Mouse (Mus musculus) left cerebral cortex, adult 18-20 months (tissue): ENCODE measurements around the gene Sycp2l. TPM values are rescaled to one million over a fixed set of nuclear protein-coding genes. Genes with fewer than 3 reads are reported as not detected.
A peak's percentile ranks its signal among the peaks of the same experiment; 100 is the strongest.
"Not testable (repeated sequence)": the region's sequence is repeated elsewhere in the genome, so short reads cannot be mapped to it uniquely, and the experiment has no call there.

Source experiments
- DNase-seq, 2 experiments: peaks; one replicate each; pipeline ENCODE4 v3.0.0; 2021 to 2022; ENCODE audit warnings: low spot score in 2 of 2, mixed read lengths in 1 of 2
- total RNA-seq, 2 experiments: library from RNA; stranded (reverse); gene quantifications; 2 replicates each; pipeline ENCODE4 v1.2.3; 2021

The Sycp2l gene
- total RNA-seq, 2 experiments from 2014 or later, result 0.28 TPM; not detected in 1

DNA sequence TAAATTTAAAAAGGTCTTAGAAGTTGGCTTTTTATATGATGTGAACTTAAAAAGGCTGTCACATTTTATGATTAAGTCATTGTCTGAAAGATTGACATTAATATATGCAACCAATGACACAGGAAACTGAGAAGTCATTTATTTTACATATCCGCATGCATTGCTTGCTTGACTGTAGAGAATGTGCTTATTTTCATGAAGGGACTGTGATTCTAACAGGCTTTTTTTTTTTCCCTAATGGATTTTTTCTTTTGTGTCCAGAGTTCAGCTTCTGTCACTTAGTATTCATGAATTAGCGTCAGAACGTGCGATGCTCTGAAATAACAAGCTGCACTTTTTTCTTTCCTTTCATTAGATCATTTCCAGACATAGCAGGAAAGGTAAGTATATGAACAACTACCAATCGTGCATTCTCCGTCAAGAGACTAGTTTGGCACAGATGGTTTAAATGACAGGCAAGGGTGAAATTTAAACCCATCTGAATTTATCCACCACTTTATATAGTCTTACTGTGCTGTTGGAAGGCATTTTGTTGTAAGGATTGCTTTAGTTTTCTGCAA lies 9.6 kb downstream of the Sycp2l start:
- DNase-seq, result no peak

DNA sequence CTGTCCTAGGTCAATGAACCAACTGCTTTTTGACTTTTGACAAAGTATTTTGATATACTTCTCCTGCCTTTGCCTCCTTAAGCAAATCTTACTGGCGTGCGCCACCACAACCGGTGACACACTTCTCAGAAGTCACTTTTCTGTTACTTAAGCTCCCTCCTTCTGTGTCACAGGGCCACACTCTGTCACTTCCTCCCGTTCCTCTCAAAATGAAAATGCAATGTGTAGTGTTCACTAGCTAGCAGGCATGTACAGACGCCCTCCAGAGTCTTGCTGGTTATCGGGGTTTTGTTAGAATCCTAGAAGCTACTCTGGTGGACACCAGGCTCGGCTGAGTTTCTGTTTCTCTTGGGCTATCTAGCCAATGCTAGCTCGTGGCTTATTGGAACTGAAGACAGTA lies 14.2 kb downstream of the Sycp2l start:
- no peak for DNase-seq

DNA sequence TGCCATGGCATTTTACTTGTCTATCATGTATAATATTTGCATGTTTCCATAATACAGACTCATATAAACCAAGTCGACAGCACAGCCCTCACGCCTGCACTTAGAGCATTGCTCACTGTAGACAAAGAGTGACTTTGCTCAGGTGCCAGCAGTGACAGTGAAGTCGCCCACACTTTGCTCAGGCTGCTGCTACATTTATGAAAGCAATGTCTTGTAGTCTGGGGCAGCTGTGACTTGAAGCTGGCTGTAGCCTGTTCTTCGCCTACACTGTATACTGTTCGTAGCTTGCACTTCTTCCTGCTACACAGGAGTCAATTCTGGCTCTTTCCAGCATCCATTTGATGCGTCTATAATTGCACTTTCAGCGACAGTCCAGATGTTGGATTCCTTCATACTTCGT lies 15.0 kb downstream of the Sycp2l start:
- peak; percentile 13 to 23 for DNase-seq

DNA sequence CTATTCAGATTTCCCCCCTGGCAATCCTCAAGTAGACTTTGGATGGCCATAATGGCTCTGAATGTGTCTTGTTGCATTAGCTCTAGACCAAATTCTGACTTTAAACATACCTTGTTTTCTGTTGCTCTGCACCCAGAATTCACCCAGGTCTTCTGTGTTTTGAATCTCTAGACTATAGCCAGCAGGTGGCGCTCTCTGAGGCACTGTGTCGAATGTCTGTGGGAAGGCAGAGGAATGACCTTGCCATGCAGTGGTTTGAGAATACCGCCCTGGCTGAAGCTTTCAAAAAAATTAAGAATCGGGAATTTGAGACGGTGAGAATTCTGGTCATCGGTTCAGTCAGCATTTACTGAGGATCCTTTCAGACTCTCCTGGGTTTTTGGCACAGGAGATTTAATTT lies 20.8 kb downstream of the Sycp2l start:
- DNase-seq, result peak; percentile 62 to 73

- DNase-seq, result no peak
These were observed 31.4 kb downstream of the Sycp2l start for GRCm38 (mm10) chr13:41145433-41145970.

DNA sequence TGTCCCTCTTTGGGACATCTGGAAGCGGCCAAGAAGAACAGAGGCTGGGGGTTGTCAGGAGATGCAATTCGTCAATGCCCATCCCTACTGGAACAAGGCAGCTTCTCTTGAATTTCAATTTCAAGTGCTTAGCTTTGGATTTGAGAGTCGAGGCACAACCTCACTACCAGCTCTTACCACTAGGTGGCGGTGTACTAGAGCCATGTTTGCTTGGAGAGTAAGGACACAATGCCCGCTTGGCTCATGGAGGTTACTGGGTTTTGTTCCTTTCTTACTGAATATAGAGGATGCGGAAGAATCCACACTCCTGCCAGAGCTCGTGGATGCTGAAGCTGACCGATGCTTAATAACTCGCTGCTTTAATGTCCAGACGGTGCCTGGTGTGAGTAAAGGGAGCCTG lies 32.2 kb downstream of the Sycp2l start:
- peak; percentile 68 to 83 for DNase-seq

GRCm38 (mm10) chr13:41153146-41153545 lies 39.0 kb downstream of the Sycp2l start:
- DNase-seq, result no peak

DNA sequence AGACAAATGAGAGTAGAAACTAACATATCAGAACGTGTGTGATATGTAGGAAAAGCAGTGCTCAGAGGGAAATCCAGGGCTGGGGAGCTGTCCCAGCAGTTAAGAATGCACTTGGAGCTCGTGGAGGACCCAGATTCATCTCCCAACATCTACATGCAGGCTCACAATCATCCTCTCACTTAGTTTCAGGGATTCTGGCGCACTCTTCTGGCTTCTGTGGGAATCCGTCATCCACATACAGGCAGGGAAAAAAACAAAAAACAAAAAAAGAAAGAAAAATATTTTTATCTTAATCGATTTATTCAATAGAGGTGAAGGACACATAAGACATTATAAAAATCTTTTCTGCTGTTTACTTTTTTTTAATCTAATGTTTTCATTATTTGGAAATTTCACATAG lies 44.3 kb downstream of the Sycp2l start:
- DNase-seq, result no peak

DNA sequence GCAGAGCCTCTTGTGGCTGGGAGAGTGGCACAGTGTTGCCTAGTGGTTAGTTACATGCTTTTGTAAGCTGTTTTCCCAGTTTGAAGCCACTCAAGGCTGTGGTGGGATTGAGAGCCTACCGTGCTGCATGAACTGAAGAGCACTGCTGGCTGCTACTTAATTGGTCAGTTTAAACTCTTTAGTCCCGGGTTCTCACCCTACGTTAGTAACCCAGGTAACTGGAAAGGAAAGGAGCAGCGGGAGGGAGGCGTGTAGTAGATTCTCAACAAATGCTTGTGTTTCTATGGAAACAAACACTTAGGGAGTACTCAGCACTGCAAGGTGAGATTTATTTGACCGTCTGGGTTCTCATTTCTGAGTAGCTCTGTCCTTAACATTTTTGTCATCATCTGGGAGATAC lies 73.8 kb downstream of the Sycp2l start:
- no peak for DNase-seq

DNA sequence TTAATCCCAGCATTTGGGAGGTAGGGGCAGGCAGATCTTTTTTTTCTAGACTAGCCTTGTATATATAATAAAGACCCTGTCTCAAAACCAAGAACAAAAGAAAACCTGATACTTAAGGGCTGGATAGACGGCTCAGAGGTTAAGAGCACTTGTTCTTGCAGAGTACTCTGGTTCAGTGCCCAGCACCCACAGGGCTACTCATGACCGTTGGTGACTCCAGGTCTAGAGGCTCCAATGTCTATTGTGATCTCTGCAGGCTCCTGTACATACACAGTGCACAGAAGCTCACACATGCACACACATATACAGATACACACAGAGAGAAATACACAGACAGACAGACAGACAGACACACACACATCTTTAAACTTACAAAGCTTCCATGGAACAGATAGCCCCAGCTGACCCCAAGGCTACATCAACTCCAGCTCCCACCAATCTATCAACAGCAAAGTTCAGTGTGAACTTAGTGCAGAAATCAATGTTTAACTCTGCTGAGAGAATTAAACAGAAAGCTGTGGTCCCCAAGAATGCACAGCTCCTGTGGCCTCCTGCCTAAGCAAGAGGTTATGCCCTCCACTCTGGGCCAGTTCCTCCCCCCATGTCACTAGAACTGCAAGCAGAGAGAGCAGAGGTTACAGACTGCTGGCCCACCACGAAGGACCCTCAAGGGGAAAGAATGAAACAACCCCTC lies 81.7 kb downstream of the Sycp2l start:
- DNase-seq, result no peak

GRCm38 (mm10) chr13:41200861-41201260 lies 86.8 kb downstream of the Sycp2l start:
- no peak for DNase-seq

DNA sequence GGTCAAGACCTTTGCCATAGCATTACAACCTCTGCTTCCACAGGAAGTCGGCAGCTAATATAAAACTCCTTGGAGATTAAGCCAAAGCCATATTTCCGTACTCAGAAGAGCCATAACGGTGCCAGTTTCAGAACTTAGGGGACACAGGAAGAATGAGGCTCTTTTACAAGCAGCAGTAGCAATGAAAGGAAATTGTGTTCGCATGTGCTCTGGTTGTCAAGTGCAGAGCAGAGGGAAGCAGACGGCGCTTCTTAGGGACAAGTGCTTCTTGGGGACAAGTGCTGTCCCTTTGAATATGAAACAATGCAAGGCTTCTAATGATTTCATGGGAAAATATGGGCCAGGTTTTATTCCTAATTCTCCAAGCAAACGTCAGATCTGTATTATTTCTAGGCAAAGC lies 89.2 kb downstream of the Sycp2l start:
- no peak for DNase-seq

DNA sequence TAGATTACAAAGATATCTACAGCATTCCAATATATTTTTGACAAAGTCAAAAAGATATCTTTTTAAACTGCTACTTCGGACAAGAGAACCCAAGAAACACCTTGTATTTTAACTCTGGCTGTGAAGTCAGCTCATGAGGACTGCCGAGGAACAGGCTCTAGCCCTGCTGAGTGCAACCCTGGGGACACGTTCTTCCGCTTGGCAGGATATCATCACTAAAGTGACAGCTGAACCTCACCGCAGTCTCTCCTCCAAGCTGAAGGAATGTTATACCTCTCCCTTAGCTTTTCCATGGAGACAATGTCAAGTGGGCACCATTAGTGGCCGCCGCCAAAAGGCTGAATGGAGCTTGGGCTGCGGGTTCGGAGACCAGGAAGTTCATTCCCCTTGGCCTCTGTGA lies 89.6 kb downstream of the Sycp2l start:
- DNase-seq, result no peak

DNA sequence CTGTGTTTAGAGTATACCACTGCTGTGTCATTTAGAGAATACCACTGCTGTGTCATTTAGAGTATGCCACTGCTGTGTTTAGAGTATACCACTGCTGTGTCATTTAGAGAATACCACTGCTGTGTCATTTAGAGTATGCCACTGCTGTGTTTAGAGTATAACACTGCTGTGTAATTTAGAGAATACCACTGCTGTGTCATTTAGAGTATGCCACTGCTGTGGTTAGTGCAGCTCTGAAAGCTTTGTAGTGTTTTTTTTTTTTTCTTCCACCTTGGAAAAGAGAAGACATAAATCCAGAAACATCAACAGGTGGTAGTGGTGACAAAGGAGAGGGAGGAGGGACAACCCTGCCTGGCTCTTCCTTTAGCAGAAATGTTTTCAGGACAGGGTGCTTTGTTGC lies 91.5 kb downstream of the Sycp2l start:
- DNase-seq, result not testable (repeated sequence)

DNA sequence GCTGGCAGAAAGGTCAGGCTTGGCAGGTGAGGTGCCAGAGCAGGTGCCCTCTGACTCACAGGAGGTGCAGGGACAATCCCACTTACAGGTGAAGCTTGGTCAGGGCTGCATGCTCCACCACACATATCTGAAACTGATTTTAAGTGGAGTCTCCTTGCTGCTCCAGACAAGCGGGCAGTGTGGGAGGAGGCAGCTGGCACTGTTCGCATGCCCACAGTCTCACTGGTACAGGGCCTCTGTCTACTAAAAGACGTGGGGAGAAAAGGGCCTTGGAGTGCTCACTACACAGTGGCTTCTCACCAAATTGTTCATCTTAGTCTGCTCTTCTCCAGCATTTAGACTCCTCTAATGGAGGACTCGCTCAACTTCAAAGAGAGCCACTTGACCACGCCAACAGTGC lies 92.1 kb downstream of the Sycp2l start:
- peak; percentile 46 to 65 for DNase-seq

DNA sequence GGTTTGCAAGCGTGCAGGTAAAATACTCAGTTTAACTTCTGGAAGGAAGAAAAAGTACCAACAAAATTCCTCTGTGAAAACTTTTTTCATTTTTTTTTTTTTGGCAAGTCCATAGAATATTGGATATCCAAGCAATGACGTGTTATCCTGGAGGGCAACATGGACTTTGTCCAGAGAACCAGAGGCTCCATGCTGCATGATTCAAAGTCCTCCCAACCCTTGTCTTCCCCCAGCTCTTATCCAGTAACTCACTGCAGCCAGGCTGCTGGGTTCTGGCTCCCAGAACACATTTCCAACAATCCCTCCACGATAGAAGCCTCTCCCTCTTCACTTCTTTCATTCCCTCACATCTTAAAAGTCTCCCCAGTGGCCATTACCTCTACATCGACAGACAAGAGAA lies 97.2 kb downstream of the Sycp2l start:
- DNase-seq, result no peak

- no peak for DNase-seq
These were observed 98.6 kb downstream of the Sycp2l start for GRCm38 (mm10) chr13:41212558-41213322.

- DNase-seq, result no peak
These were observed 101.6 kb downstream of the Sycp2l start for GRCm38 (mm10) chr13:41215669-41216068.

DNA sequence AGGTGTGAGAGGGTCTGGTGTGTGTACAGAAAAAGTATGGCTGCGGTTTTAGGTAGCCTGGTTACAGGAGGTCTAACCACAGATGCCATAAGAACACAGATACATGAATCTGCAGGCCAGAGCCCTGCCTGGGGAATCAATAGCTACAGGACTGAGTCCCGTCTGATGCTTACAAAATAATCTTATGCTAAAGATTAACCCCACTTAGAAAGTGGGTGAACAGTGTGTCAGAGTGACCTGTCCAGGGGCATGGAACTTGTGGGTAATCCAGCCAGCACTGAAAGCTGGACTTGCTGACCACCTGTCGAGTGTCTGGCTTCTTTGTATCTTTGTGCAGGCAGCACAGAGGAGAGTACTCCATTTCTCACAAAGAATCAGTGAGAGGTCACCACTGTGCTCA lies 102.1 kb downstream of the Sycp2l start:
- DNase-seq, result no peak

- no peak for DNase-seq
These were observed 104.9 kb downstream of the Sycp2l start for GRCm38 (mm10) chr13:41219056-41219455.

DNA sequence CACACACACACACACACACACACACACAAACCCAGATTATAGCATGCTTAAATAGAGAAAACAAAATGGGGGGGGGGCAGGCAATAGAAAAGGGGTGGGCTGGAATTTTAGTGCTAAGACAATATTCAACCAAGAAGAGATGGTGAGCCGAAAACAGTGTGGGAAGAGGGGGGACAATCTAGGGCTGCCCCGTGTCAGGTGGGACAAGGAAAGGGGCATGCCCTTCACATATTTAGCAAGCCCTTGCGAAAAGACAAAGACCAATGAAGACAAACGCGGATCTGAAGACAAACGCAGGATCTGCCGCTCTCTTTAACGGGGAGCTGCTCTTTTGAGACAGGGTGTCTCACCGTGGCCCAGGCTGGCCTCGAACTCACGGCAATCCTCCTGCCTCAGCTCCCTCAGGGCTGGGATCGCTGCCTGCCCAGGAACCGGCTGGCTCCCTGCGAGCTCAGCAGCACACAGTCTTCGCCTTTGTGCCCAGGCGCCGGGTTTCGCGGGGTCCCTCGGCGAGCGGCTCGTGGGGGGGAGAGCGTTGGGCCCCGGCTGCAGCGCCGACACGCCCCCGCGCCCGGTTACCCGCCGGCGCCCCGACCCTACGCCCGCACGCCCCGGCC lies 105.7 kb downstream of the Sycp2l start:
- DNase-seq, result peak in 1 of 2 experiments; percentile 30
